Mouse (Mus musculus): Measurements from ENCODE around the gene Dhx38.

Dhx38 gene
- long read RNA-seq, experiment 1, full-length matches to known transcripts: 1 of 3 reads
- long read RNA-seq, experiment 1, partial matches to known transcripts: 2 of 3 reads
- long read RNA-seq, experiment 1, other reads (novel, unspliced or antisense): 0 of 3 reads
- long read RNA-seq, experiment 2, partial matches to known transcripts: 2 of 3 reads
- long read RNA-seq, experiment 2, other reads (novel, unspliced or antisense): 1 of 3 reads

DNA sequence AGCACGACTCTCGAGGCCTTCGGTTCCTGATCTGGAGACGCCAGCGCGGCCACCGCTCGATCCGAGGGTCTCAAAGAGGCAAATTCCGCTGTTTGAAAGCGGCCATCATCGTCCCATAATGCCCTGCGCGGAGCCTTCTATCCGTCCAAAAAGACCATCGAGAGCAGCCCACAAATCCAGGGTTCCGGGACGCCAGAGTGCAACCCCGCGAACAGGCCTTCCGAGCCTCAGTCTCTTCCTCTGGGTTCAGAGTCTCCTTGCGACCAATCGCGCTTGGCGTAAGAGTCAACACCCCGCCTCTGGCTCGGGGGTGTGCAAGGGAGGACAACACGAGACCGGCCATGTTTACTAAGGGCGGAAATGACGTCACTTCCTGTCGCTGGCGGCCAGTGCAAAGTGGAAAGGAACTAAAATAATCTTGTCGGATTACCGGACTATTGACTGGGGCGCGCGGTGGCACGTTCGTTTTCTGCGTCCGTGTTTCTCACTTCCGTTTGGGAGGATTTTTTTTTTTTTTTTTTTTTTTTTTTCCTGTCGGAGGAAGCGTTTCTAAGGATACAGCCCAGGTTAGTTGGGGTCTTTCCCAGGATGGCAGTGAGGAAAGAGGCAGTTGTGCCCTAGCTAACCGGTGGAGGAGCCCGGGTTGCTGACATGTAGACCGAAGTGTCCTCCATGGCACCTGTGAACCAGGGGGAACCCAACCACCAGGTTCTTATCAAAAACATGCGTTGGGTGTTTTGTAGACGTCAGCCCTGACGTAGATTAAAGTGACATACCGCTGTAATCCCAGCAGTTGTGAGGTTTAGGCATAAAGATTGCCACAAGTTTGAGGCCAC is at the start of gene Dhx38, which contains the start of gene Txnl4b:
Gene Dhx38, minus strand, starts transcription at position 364 of the 836 bp plus-strand sequence.
Gene Txnl4b, plus strand, starts transcription at position 395 of the 836 bp plus-strand sequence.
- intact Hi-C loops (cut with DNase I): loop anchor here (2.0 to 10.0 kb wide), 2 partner anchors 41 to 1981 kb away; partner anchors contain the start of gene Psmd7

DNA sequence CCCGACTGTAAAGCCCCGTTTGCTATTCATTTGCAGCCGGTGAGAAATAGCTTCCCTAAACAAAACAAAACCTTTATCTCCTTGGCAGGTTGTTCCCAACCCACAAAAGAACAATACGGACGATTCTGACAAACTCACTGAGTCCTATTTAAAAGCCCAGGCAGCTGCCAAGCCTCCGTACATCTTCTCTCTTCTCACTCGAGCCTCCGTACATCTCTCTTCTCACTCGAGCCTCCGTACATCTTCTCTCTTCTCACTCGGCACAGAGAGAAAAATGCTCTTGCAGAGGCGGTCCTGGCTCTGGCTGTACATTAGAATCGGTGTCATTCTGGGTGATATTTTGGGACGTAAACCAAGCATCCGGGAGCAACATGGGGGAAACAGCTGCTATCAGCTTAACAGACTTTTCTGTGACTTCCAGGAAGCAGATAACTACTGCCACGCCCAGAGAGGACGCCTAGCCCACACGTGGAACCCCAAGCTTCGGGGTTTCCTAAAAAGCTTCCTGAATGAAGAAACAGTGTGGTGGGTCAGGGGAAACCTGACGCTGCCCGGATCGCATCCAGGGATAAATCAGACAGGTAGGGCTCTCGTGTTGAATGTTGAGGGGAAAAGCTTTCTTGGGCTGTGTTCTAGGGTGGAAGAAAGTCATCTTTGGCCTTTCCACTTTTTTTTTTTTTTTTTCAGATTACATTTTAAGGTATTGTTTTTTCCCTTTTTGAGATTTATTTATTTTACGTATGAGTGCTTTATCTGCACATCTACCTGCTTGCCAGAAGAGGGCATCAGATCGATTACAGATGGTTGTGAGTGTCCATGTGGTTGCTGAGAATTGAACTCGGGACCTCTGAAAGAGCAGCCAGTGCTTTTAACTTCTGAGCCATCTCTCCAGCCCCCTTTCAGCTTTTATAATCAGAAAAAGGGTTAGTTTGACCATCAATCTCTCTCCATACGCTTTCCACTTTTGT is 48.9 kb upstream of the Dhx38 start, which contains the start of gene Pkd1l3:
Gene Pkd1l3, plus strand, starts transcription at position 275 of the 968 bp plus-strand sequence.
- intact Hi-C loops (cut with DNase I): no loop called here

DNA sequence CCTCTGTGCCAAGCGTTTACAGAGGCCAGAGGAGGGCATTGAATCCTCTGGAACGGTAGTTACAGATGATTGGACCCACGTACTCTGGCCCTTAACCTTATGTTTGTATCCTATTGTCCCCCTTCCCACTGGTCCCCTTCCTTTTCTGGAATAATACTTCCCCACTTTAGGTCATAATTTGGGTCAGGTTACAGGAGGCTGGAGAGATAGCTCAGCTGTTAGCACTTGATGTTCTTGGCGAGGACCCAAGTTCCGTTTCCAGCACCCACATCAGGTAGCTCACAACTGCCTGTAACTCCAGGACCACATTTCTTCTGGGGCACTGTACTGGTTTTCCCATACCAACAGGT is 43.5 kb upstream of the Dhx38 start:
- intact Hi-C loops (cut with DNase I): no loop called here

DNA sequence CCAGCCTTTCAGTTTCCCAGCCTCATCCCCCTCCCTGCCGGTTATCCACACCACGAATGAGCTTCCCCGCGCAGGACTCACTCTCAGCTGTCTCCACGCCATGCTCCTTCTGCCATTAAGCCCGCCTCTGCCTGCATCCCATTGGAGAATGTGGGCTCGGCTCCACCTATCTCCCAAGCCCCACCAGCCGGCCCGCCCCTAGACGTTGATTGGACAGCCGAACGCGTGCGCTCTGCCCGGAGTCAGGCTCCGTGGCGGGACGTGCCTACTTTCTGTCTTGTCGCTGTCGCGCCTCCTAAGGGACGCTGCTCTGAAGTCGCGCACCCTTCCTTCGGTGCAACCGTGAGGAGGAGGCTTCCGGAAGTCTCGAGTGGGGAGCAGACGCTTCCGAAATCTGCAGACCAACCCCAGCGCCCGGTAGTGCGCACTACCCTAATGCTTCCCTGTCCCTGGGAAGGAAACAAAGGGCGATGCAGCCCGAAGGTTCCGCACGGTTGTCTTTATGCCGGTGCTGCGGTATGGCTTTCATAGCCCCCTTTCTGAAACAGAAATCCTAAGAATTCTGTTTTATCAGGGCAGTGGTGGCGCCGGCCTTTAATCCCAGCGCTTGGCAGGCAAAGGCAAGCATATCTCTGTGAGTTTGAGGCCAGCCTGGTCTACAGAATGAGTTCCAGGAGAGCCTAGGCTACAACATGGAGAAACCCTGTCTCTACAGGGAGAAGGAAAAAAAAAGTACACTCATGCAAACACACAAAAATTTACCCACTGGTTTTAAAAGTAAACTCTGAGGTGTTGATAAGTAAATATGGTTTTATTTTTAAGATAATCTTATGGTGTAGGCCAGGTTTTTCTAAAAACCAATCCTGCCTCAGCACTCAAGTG is 42.9 kb upstream of the Dhx38 start, which contains the start of gene Dhodh:
Gene Dhodh, minus strand, starts transcription at position 403 of the 882 bp plus-strand sequence.
- intact Hi-C loops (cut with DNase I): no loop called here

DNA sequence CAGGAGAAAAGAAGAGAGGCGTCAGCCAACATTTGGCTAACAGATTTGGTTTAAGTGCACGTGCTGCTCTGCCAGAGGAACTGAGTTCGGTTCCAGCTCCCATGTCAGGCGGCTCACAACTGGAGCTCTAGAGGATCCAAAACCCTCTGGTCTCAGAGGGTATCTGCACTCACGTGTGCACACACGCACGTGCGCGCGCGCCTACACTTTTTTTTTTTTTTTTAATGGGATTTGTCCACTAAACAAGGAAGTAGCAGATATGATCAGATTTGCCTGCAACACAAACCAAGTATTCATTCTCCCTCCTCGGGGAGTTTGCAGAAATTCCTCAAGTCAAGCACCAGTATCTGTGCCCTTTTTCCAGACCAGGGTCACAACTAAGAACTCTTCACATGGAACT is 42.0 kb upstream of the Dhx38 start:
- intact Hi-C loops (cut with DNase I): loop anchor here (2.0 kb wide), 1 partner anchor 41 kb away; no protein-coding TSS in a partner anchor

DNA sequence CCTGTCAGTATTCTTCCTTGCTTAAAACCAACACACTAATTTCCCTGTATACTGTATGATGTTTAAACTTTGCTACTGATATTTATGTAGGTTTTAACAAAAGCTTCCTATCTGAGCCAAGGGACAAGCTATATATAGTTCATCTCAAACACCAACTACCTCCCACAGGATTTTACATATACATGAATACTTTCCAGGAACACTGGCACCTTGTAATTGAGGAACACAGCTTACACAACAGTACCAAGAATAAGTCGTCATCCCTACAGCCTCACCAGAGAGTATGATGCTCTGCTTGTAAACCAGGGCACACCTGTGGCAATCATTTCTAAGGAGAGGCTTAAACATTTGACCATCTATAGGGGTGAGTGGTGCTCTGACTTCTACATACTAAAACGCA is 41.1 kb upstream of the Dhx38 start:
- intact Hi-C loops (cut with DNase I): loop anchor here (2.0 kb wide), 1 partner anchor 40 kb away; no protein-coding TSS in a partner anchor

DNA sequence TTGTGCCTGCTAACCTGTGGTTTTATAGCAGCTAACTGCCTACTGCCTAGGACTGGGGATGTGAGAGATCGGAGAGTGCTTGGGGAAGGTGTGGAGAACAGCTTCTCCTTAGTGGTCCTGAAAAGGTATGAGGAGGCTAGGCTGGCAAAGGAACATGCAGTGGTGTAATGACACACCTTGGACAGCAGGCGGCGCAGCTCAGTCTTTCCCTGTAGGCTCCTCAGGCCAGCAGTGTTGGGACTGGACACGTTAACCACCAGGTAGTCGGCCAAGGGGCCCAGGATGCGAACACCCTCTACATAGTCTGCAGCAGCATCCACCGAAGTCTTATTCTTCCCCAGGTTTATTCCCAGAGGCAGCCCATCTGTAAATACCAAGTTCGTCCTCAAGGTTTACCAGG is 30.2 kb upstream of the Dhx38 start:
- intact Hi-C loops (cut with DNase I): no loop called here

DNA sequence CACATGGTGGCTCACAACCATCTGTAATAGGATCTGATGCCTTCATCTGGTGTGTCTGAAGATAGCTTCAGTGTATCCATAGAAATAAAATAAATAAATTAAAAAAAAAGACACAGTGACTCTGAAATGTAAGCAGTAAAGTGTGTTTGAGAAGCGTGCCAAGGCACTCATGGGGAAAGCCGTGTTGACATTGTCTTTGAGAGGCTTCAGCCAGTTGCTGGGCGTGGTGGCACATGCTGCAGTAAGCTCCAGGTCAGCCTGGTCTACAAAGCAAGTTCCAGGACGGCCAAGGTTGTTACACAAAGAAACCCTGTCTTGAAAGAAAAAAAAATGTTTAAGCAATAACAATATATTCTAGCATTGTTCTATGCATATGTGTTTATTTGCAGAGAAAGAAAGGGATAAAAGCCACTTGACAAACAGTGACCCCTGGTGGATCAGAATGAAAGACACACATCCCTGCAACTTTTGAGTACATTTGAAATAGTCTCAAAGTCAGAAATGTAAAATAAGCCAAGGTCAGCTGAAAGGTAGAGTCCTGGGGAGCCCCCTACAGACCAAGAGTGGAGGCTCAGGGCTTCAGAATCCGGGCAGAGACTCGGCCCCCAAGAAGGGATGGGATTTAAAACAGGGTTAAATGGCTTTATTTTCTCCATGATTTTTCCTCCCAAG is 27.6 kb upstream of the Dhx38 start:
- intact Hi-C loops (cut with DNase I): no loop called here

DNA sequence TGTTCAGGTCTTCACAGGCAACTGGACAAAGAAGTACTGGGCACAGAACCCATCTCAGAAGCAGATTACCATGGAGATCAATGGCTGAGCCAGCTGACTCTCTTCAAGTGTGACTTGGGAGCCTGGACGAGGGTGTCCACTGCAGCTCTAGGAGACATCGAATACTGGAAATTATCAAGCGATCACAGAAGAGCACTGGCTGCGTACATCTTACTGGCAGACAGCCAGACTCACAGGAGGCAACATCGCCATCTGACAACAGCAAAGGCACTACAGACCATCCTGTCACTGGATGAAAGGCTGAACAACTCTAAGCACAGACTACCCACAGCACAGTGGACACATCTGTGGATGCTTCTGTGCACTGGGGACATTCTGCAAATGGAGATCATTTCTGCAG is 26.5 kb upstream of the Dhx38 start:
- intact Hi-C loops (cut with DNase I): no loop called here

DNA sequence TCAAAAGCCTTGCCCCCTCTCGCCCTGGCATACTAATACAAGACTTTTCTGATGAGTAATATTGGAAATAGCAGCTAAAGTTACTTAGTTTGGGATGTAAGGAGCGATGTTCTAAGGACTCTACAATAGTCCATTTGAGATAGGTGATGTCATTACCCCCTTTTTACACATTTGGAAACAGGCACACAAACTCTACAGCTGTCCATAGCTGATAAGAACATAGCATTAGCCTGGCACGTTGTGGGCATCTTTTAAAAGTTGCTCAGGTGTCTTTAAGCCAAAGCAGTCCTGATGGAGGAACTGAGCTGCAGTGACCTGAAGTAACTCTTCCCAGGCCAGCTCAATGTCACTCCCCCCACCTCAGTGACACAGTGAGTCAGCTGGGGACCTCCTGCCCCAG is 25.7 kb upstream of the Dhx38 start:
- intact Hi-C loops (cut with DNase I): no loop called here

DNA sequence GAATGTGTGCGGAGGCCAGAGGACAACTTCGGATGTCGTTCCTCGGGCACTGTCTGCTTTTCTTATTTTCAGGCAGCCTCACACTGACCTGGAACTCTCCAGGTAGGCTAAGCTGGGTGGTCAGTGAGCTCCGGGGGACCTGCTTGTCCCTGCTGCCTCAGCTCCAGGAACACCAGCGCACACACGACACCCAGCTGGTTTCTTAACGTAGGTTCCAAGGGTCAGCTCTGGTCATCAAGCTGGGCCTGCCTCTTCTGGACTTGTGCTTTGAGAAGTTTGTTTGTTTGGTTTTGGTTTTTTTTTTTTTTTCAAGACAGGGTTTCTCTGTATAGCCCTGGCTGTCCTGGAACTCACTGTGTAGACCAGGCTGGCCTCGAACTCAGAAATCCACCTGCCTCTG is 25.2 kb upstream of the Dhx38 start:
- intact Hi-C loops (cut with DNase I): no loop called here

DNA sequence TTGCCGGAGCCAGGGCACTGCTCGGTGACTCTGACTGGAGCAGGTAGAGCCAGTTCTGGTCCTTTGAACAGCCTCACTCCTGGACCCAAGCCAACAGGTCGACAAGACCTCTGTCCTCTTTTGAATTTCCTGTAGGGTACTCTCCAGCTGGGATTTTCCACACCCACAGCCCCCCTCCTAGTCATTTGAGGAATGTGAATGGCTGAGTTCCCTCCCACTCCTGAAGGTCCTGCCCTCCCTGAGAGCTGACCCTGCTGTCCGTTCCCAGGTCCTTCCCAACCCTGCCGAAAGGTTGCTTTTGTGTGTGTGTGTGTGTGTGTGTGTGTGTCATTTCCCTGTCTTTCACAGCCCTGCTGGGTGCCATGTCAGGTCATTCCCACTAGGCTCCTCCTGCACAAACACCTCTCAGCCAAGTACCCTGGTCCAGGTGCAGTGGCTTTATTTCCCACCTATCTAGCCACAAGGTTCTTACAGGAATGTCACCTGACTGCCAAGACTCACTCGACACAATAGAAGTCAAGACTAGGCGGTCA is 21.4 kb upstream of the Dhx38 start:
- intact Hi-C loops (cut with DNase I): no loop called here

DNA sequence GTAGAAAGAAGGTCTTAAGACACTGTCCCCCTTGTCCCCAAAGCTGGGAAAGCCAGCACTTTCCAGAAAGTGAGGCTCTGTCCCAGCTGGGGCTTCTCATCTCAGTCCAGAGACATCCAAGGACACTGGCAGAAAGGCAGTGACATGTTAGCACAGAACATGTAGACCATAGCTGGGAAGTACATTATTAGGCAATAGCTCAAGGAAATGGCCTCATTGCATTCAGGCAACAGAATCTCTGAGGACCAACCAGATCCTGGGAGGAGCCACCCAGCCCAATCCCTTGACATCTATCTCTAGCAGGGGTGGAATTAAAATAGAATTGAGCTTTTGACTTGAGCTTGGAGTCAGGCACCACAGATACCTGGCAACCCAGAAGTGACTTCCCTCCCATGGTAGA is 20.0 kb upstream of the Dhx38 start:
- intact Hi-C loops (cut with DNase I): no loop called here

DNA sequence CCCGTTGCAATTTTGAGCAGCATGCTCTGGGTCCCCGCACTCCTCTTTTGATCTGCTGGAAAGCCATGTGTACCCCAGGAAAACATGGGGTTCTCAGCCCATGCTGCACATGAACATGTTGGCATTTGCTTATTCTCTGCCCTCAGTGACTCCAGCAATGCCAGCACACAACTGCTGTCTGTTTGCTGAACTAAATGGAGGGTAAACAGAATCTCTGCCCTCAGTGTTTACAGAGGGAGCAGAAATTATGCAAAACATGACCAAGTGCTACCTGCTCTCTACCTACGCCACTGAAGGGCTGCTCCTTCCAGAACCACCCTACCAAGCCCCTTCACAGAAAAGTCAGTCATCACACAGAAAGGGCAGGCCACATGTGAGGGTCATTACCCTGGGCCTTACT is 19.2 kb upstream of the Dhx38 start:
- intact Hi-C loops (cut with DNase I): no loop called here

DNA sequence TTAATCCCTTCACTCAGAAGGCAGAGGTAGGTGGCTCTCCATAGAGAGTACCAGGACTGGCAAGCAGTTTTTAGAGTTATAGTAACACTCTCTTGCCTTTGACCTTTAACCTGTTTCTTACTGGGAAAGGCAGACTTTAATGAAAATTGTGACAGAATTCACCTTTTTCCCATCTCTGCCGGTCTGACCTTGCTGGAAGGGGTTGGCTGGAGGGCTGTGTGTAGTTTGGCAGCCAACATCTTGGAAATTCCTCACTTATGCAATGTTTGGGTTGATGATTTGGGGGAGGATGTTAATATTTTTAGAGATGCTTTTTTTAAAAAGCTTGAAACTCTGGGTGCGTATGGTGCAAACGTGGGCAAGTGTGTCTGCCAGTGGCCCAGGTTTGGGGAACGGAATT is 18.6 kb upstream of the Dhx38 start:
- intact Hi-C loops (cut with DNase I): no loop called here

DNA sequence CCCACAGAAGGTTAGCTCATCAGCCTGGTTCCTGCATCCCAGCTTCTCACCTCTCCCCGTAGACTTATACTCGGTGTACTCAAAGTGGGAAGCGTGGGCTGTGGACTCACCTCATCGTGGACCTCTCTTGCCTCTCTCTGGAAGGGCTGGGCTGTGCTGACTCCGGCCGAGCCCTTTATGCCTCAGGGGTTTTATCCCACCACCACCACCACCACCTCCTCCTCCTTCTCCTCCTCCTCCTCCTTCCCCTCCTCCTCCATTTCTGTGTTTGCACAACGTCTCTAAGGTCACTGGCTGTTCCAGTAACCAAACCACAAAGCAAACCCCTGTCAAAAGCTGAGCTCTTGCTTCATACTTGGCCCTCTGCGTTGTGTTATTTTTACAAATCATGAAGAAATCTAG is 13.2 kb upstream of the Dhx38 start, which contains the start of gene Hp:
Gene Hp, minus strand, starts transcription at position 273 of the 402 bp plus-strand sequence.
- intact Hi-C loops (cut with DNase I): no loop called here

DNA sequence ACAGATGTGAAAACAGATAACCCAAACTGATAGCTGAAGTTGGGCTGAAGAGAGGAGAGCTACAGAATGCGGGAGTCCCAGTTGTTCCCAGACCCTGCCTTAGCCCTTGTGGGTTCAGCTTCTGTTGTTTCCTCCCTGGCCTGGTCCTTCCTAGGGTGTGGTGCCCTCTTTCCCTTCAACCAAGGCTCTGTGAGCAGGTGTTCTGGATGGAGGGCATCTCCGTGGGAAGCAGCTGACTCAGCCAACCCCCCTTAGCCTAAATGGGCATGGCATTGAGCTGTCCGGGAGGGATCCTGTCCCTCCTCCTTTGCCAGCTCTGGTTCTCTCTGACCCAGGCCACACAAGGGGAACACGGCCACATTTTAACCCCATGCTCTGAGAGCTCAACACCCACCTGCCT is 10.7 kb upstream of the Dhx38 start:
- intact Hi-C loops (cut with DNase I): no loop called here

DNA sequence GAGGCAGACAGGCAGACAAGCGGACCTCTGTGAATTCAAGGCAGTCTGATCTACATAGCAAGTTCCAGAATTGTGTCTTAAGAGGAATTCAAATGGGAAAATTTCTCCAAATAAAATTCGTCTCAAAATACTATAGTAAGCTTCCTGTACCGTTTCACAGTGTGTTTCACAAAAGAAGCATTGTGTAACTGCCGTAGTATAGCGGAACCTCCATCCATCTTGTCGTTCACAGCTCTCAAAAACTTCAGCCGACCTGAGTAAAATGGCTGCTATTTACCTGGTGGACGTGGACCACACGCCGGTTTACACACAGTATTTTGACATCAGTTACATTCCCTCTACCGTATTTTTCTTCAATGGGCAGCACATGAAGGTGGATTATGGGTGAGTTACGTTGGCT is 5.5 kb upstream of the Dhx38 start:
- intact Hi-C loops (cut with DNase I): no loop called here

DNA sequence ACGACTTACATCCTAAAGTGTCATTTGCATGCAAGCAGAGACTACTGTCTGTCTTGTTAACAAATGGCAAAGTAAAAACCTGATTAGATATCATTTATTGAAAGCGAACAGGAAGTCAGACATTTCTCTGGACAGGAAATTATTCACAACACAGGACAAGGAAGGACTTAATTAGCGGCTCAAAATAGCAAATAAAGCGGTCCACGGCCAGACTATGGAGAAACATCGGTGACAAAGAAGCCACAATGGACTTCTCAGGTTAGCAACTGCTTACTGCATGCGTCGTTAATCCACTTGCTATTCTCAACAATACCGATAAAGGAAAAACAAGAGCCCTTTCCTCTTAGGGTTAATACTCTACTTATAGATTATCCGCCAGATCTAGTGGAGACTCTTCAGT is 895 bp downstream of the Dhx38 start:
- intact Hi-C loops (cut with DNase I): loop anchor here (10.0 kb wide), 1 partner anchor 1980 kb away; the partner anchor contains the start of gene Psmd7

Measured in adrenal gland (tissue).